Mouse (Mus musculus): ENCODE results near the gene Pet117. TPM values are rescaled to one million over a fixed set of nuclear protein-coding genes. Genes with fewer than 3 reads are reported as not detected.
A peak's percentile ranks its signal among the peaks of the same experiment; 100 is the strongest.
"Not testable (repeated sequence)": the region's sequence is repeated elsewhere in the genome, so short reads cannot be mapped to it uniquely, and the experiment has no call there.

Gene Pet117
- polyA plus RNA-seq, 2 experiments, result 0.80 TPM; not detected in 1

DNA sequence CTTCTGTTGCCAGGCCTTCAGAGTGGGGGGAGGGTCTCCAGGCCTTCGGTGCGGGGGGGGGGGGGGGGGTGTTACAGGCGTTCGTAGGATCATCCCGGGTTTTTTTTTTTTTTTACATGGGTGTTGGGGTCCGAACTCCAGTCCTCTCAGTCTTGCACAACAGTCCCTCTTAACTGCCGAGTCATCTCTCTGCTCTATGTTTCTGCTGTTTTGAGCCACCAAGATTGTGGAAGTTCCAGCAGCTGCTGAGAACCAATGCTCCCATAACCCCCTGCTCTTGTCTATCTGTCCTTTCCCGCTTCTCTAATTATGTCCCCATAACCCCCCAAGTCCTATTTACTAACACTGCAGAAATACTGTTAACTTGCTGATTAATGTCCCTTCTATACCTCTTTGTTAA is 31.1 kb upstream of the Pet117 start:
- H3K27ac ChIP-seq, result no peak overlapping the region
- no peak for ATAC-seq (ENCODE audit: insufficient read depth)
- no peaks in the 10 kb centered on the region for H3K36me3 ChIP-seq (replicated peaks; ENCODE audit: control insufficient read depth, insufficient read depth, low read depth)
- 0 out of 4 replicates have a peak overlapping the region, but pooled peaks of 1 of the 2 experiments have one; percentile 3 for H3K4me3 ChIP-seq (ENCODE audit: insufficient read depth in 1 of 2, low read depth in 2 of 2, low read length in 2 of 2)
- H3K9me3 ChIP-seq (ENCODE audit: control insufficient read depth, low read length), result no peaks in the 10 kb centered on the region
- no peak for TF ChIP-seq EP300 (IDR thresholded peaks at IDR 0.05; ENCODE audit: low read depth)
- no peak for TF ChIP-seq CTCF (IDR thresholded peaks at IDR 0.05; ENCODE audit: low read depth)
- no peak for DNase-seq (ENCODE audit: low read depth in 3 of 3, low spot score in 3 of 3)
- H3K4me1 ChIP-seq (replicated peaks; ENCODE audit: control insufficient read depth in 2 of 2, insufficient read depth in 2 of 2, low read length in 1 of 2), result peaks cover 0 to 2% of the 10 kb centered on the region in 2 experiments; a peak in 1 of 4 replicates
- H3K27me3 ChIP-seq (ENCODE audit: control insufficient read depth, insufficient read depth, low read length), result peaks cover 24% of the 10 kb centered on the region
- H3K4me2 ChIP-seq (ENCODE audit: low read depth), result no peak overlapping the region
- 36% methylated on average over 8 of the region's 8 CpGs for WGBS (ENCODE audit: insufficient replicate concordance)
- H3K9ac ChIP-seq (replicated peaks), result no peak overlapping the region

DNA sequence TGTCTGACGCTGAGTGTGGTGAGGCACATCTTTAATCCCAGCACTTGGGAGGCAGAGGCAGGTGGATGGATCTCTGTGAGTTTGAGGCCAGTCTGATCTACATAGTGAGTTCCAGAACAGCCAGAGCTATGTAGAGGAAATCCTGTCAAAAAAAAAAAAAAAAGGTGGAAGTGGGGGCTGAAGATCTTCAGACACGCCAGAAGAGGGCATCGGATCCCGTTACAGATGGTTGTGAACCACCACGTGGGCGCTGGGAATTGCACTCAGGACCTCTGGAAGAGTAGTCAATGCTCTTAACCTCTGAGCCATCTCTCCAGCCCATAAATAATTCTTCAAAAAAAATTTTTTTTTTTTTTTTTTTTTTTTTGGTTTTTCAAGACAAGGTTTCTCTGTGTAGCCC is 30.6 kb upstream of the Pet117 start:
- not testable (repeated sequence) for DNase-seq (ENCODE audit: low read depth in 3 of 3, low spot score in 3 of 3); H3K4me3 ChIP-seq (ENCODE audit: insufficient read depth in 1 of 2, low read depth in 2 of 2, low read length in 2 of 2); H3K4me1 ChIP-seq (replicated peaks; ENCODE audit: control insufficient read depth in 2 of 2, insufficient read depth in 2 of 2, low read length in 1 of 2); H3K9me3 ChIP-seq (ENCODE audit: control insufficient read depth, low read length); H3K36me3 ChIP-seq (replicated peaks; ENCODE audit: control insufficient read depth, insufficient read depth, low read depth); ATAC-seq (ENCODE audit: insufficient read depth); H3K4me2 ChIP-seq (ENCODE audit: low read depth); H3K9ac ChIP-seq (replicated peaks); H3K27ac ChIP-seq
- 57% methylated on average over 6 of the region's 6 CpGs for WGBS (ENCODE audit: insufficient replicate concordance)
- peaks cover 19% of the 10 kb centered on the region for H3K27me3 ChIP-seq (ENCODE audit: control insufficient read depth, insufficient read depth, low read length)

DNA sequence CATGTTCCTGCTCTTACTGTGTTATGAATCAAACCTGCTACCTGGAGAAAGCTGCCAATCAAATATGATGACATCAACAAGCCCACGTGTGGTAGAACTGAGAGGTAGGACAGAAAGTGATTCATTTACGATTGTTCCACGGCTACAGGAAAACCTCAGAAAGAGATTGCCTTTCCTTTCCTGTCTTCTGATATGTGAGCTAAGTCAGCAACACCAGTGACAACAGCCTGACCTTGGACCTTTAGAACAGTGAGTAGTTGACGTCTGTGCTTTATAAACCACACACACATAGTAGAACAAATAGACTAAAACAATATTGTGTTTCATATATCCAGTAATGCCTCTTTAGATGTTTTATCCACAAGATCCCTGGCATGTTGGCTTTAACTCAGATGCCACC is 25.6 kb upstream of the Pet117 start:
- WGBS (ENCODE audit: insufficient replicate concordance), result 14% methylated on average over 4 of the region's 4 CpGs
- no peak for DNase-seq (ENCODE audit: low read depth in 3 of 3, low spot score in 3 of 3)
- H3K27ac ChIP-seq, result no peak overlapping the region

DNA sequence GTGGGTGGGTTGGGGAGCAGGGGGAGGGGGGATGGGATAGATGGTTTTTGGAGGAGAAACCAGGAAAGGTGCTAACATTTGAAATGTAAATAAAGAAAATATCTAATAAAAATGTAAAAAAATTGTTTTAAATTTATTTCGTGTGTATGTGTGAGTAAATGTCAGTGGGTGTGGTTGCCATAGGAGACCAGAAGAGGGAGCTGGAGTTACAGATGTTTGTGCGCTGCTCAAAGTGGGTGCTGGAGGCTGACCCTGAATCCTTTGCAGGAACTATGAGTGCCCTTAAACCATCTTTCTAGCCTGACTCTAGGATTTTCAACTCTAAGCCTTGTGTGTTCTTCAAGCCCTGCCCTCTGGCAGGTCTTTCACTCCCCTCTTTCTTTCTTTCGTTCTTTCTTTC is 20.3 kb upstream of the Pet117 start:
- 49% methylated on average over 3 of the region's 3 CpGs for WGBS (ENCODE audit: insufficient replicate concordance)
- no peak for ATAC-seq (ENCODE audit: insufficient read depth)
- no peaks in the 10 kb centered on the region for H3K27me3 ChIP-seq (ENCODE audit: control insufficient read depth, insufficient read depth, low read length)

More for the DNA sequence above, 25.6 kb upstream of the Pet117 start:
- no peak for ATAC-seq (ENCODE audit: insufficient read depth)
- H3K36me3 ChIP-seq (replicated peaks; ENCODE audit: control insufficient read depth, insufficient read depth, low read depth), result no peaks in the 10 kb centered on the region
- TF ChIP-seq EP300 (IDR thresholded peaks at IDR 0.05; ENCODE audit: low read depth) (no peak), CTCF (IDR thresholded peaks at IDR 0.05; ENCODE audit: low read depth) (no peak)
- H3K27me3 ChIP-seq (ENCODE audit: control insufficient read depth, insufficient read depth, low read length), result no peaks in the 10 kb centered on the region
- H3K4me2 ChIP-seq (ENCODE audit: low read depth), result no peak overlapping the region
- H3K4me3 ChIP-seq (ENCODE audit: insufficient read depth in 1 of 2, low read depth in 2 of 2, low read length in 2 of 2), result no peak overlapping the region
- H3K4me1 ChIP-seq (replicated peaks; ENCODE audit: control insufficient read depth in 2 of 2, insufficient read depth in 2 of 2, low read length in 1 of 2), result no peaks in the 10 kb centered on the region
- no peaks in the 10 kb centered on the region for H3K9me3 ChIP-seq (ENCODE audit: control insufficient read depth, low read length)
- no peak overlapping the region for H3K9ac ChIP-seq (replicated peaks)

DNA sequence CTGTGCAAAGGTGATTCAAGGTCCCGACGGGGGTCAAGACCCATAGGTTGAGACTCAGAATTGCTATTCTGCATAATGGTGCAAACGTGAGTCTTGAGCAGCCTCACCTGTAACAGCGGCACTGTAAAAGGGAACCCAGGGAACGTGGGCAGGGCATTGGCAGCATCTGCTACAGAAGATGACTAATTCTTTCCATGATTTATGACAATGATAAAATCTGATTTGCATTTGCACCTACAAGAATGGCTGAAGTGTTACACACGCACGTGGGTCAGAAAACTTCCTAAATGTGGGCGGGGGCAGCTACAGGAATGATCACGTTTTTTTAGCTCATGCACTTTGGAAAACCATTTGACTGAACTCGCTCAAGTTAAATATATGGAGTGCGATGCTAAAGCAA is 16.0 kb upstream of the Pet117 start:
- no peak overlapping the region for H3K4me3 ChIP-seq (ENCODE audit: insufficient read depth in 1 of 2, low read depth in 2 of 2, low read length in 2 of 2)
- TF ChIP-seq EP300 (IDR thresholded peaks at IDR 0.05; ENCODE audit: low read depth) (no peak), CTCF (IDR thresholded peaks at IDR 0.05; ENCODE audit: low read depth) (no peak)
- H3K36me3 ChIP-seq (replicated peaks; ENCODE audit: control insufficient read depth, insufficient read depth, low read depth), result no peaks in the 10 kb centered on the region
- no peak overlapping the region for H3K27ac ChIP-seq
- no peaks in the 10 kb centered on the region for H3K4me1 ChIP-seq (replicated peaks; ENCODE audit: control insufficient read depth in 2 of 2, insufficient read depth in 2 of 2, low read length in 1 of 2)
- 66% methylated on average over 11 of the region's 11 CpGs for WGBS (ENCODE audit: insufficient replicate concordance)
- H3K9me3 ChIP-seq (ENCODE audit: control insufficient read depth, low read length), result no peaks in the 10 kb centered on the region
- no peak overlapping the region for H3K9ac ChIP-seq (replicated peaks)
- DNase-seq (ENCODE audit: low read depth in 3 of 3, low spot score in 3 of 3), result no peak
- ATAC-seq (ENCODE audit: insufficient read depth), result no peak
- H3K4me2 ChIP-seq (ENCODE audit: low read depth), result no peak overlapping the region
- no peaks in the 10 kb centered on the region for H3K27me3 ChIP-seq (ENCODE audit: control insufficient read depth, insufficient read depth, low read length)

More for the DNA sequence above, 20.3 kb upstream of the Pet117 start:
- no peaks in the 10 kb centered on the region for H3K9me3 ChIP-seq (ENCODE audit: control insufficient read depth, low read length)
- no peak overlapping the region for H3K27ac ChIP-seq
- no peak overlapping the region for H3K4me2 ChIP-seq (ENCODE audit: low read depth)
- no peak overlapping the region for H3K9ac ChIP-seq (replicated peaks)
- no peaks in the 10 kb centered on the region for H3K4me1 ChIP-seq (replicated peaks; ENCODE audit: control insufficient read depth in 2 of 2, insufficient read depth in 2 of 2, low read length in 1 of 2)
- DNase-seq (ENCODE audit: low read depth in 3 of 3, low spot score in 3 of 3), result no peak
- TF ChIP-seq CTCF (IDR thresholded peaks at IDR 0.05; ENCODE audit: low read depth) (peak; percentile 58), EP300 (IDR thresholded peaks at IDR 0.05; ENCODE audit: low read depth) (no peak)
- H3K36me3 ChIP-seq (replicated peaks; ENCODE audit: control insufficient read depth, insufficient read depth, low read depth), result no peaks in the 10 kb centered on the region
- H3K4me3 ChIP-seq (ENCODE audit: insufficient read depth in 1 of 2, low read depth in 2 of 2, low read length in 2 of 2), result no peak overlapping the region

Data from liver, embryonic 14.5 days (tissue).